Mouse (Mus musculus) adrenal gland, adult 8-10 months (tissue): ENCODE data around the gene Gm49337. TPM values are rescaled to one million over a fixed set of nuclear protein-coding genes. Genes with fewer than 3 reads are reported as not detected.

ENCODE experiments used
- DNase-seq: peaks from one replicate; pipeline ENCODE4 v3.0.0; 2022
- total RNA-seq, 4 experiments: library from RNA; stranded (reverse); gene quantifications; 2 replicates each; pipeline ENCODE4 v1.2.4; 2022

Gene Gm49337
- total RNA-seq, 4 experiments from 2014 or later = not detected

DNA sequence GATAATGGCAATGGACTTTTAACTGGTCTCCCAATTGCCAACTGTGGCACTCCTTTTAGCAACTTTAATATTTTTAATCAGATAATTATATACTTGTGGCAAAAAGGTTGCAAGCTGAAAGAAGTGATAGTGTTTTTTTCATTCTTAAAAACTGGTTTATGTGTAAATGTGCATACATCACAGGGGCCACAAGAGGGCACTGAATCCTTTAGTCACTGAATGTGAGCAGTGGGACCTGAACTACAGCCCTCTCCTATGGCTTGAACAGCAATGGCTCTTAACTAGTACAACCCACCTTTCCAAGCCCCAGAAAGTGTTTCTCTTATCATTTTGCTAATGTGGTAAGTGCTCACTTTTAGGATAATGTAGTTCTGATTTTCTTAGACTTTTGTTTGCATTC, 168.9 kb downstream of the Gm49337 start:
- peak; percentile 17 for DNase-seq

Other genes with a start within 250 kb of the Gm49337 start
- gene Dmbx1, start 233.5 kb upstream of the Gm49337 start, total RNA-seq = not detected
- gene Faah, start 155.5 kb upstream of the Gm49337 start, total RNA-seq = 10 to 100 TPM in 1 of 4 experiments, 1 to 10 TPM in 3; 4.1 to 10.5 (median 6.0) TPM
- 10 to 100 TPM; 30.5 to 41.1 (median 34.8) TPM for gene Nsun4, start 119.5 kb upstream of the Gm49337 start, total RNA-seq
- gene Uqcrh, start 98.3 kb upstream of the Gm49337 start, total RNA-seq = 100 to 1,000 TPM; 390 to 507 (median 480) TPM
- gene Lrrc41, start 98.1 kb upstream of the Gm49337 start, total RNA-seq = 10 to 100 TPM; 58.2 to 84.0 (median 64.9) TPM
- gene Rad54l, start 49.7 kb upstream of the Gm49337 start, total RNA-seq = 1 to 10 TPM; 1.0 to 1.4 (median 1.2) TPM
- gene Pomgnt1, start 49.5 kb upstream of the Gm49337 start, total RNA-seq = 10 to 100 TPM; 58.5 to 69.6 (median 62.9) TPM
- 10 to 100 TPM in 3 of 4 experiments, 1 to 10 TPM in 1; 8.3 to 14.0 (median 12.1) TPM for gene Lurap1, start 22.0 kb upstream of the Gm49337 start, total RNA-seq
- not detected for gene Tspan1, start 5.8 kb upstream of the Gm49337 start, total RNA-seq
- not detected for gene 1700042G07Rik, start within 50 bp of the Gm49337 start, total RNA-seq
- 10 to 100 TPM; 21.5 to 41.2 (median 31.1) TPM for gene Pik3r3, start 48.2 kb downstream of the Gm49337 start, total RNA-seq